Mouse (Mus musculus): ENCODE data around the gene Arfip1.

- TF ChIP-seq EP300 (IDR thresholded peaks at IDR 0.05; ENCODE audit: low read depth), result no peak
- TF ChIP-seq CTCF (IDR thresholded peaks at IDR 0.05; ENCODE audit: low read depth), result no peak
Observed at GRCm38 (mm10) chr3:84479293-84480005, 103.0 kb downstream of the Arfip1 start.
